Mouse (Mus musculus): Measurements from ENCODE around the gene Spata22.

- TF ChIP-seq CTCF (conservative IDR thresholded peaks at IDR 0.05; ENCODE audit: insufficient read depth, insufficient read length, low read depth, low read length) (no peak), POLR2A (IDR thresholded peaks at IDR 0.05; ENCODE audit: low read depth, low read length) (no peak)
Observed at GRCm38 (mm10) chr11:73280710-73281109, 48.8 kb upstream of the Spata22 start.
